Mouse (Mus musculus): ENCODE data around the gene Oard1. TPM values are rescaled to one million over a fixed set of nuclear protein-coding genes. Genes with fewer than 3 reads are reported as not detected.

Oard1 gene
- polyA plus RNA-seq, 1 experiment from 2014 or later: 38.3 TPM

DNA sequence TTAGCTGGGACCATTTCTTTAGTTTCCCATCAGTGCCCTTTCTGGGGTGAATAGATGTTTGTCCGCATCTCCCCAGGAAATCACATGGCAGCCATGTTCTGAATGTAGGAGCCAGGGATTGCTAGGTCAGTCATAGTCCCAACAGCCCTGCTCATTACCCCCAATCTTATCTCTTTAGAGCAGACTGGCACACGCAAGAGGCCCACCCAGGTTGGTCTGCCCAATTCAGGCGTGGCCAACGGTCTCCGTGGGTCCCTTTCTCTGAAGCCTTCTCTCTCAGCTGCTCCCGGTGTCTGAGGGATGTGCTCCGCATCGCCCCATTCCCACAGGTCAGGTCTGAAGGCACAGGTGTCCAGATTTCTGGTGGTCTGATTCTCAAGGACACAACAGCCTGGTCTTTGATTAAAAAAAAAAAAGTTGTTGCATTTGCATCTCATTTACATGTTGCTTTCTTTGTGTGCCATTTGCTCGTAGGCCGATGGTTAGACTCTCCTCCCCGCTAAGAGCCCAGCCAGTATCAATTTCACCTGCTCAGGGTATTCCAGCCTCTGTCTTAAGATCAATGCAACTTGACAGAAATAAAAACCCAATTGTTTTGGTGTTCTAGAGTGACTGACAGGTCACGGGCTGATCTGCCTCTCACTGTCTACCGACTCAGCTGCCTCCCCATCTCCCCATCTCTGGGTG, 41.0 kb downstream of the Oard1 start:
- Histone ChIP-seq H3K4me3 (no peak overlapping the region), H3K9ac (no peak overlapping the region), H3K27ac (no peak overlapping the region), H3K27me3 (replicated peaks) (no peaks in the 10 kb centered on the region), H3K36me3 (replicated peaks) (no peaks in the 10 kb centered on the region), H3K4me1 (peaks cover 4% of the 10 kb centered on the region; the same call in 1 of the 2 replicates), H3K9me3 (no peaks in the 10 kb centered on the region), H3K4me2 (no peak overlapping the region)
- no peak for ATAC-seq (replicated peaks)
- 68% methylated on average over 13 of the region's 13 CpGs for WGBS

DNA sequence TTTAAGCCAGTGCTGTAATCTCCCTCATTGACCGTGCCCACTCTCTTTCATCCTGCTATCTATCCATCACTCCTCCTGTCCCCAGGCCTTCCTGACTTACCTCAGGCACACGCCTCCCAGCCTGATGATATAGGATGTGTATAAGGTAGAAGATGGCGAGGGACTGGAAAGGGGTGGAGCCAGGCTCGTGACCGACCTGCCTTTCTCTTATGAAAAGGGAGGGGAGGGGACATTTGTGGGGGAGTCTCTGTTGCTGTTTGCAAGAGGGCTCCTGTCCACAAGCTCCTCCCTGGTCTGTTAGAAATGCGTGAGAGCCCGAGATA, 41.5 kb downstream of the Oard1 start, which contains the start of gene Tspo2:
Gene Tspo2, minus strand, starts transcription at position 170 of the 323 bp plus-strand sequence.
- WGBS: 73% methylated on average over 7 of the region's 7 CpGs
- Histone ChIP-seq H3K4me1 (peaks cover 4% of the 10 kb centered on the region; the same call in 1 of the 2 replicates), H3K36me3 (replicated peaks) (no peaks in the 10 kb centered on the region), H3K4me2 (no peak within 1 kb of the TSS), H3K9ac (no peak within 1 kb of the TSS), H3K4me3 (no peak within 1 kb of the TSS), H3K27ac (no peak within 1 kb of the TSS), H3K27me3 (replicated peaks) (no peaks in the 10 kb centered on the region), H3K9me3 (no peaks in the 10 kb centered on the region)
- peak; percentile 33; the same call in 1 of the 2 replicates for ATAC-seq (replicated peaks)

DNA sequence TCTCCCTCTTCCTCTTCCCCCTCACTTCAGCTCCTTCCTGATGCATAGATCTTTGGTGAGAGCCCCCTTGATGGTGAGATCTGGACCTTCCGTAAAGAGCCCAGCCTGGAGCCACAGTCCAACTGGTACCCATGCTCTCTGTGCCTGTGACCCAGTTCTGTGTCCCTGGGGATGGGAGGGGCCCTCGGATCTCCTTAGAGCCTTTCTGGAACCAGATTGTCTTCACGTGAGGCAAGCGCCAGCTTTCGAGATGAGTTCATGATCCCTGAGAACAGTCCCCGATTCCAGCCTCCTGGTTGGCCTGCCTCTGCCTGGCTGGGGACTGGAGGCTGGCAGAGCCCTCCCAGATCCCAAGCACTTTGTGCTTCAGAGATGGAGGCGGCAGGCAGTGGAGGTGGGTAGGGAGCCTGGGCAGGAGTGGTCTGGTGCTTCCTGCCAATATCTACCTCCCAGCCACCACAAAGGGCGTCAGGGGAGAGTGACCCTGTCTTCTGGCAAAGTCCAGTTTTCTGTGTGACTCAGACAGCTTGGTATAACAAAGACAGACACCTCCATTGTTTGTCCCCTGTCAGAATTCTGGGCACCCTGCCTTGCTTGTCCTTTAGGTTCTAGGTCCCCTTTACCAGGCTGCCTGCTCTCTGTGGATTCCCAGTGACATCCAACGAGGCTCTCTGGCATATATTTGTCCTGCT, 42.1 kb downstream of the Oard1 start:
- 0 out of 2 replicates have a peak, but pooled peaks have one; percentile 27 for ATAC-seq (replicated peaks)
- Histone ChIP-seq H3K4me2 (no peak overlapping the region), H3K4me1 (peaks cover 4% of the 10 kb centered on the region; the same call in 1 of the 2 replicates), H3K36me3 (replicated peaks) (no peaks in the 10 kb centered on the region), H3K27me3 (replicated peaks) (no peaks in the 10 kb centered on the region), H3K9me3 (no peaks in the 10 kb centered on the region), H3K9ac (no peak overlapping the region), H3K27ac (no peak overlapping the region), H3K4me3 (no peak overlapping the region)
- WGBS: 70% methylated on average over 9 of the region's 9 CpGs

DNA sequence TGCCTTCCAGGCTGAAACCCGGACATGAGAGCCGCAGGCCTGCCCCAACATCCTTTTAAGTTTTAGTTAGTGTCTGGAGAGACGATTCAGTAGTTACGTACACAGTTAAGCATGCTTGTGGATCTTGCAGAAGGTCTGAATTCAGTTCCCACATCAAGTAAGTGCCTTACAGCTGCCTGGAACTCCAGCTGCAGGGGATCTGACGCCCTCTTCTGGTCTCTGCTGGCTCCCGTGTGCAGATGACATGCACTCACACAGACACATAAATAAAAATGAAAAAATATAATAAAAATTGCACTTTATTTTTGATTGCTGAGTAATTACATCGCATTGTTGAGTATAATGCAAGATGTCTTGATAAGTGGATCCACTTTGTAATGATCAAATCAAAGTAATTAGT, 43.7 kb downstream of the Oard1 start:
- WGBS: 76% methylated on average over 7 of the region's 7 CpGs
- no peak for ATAC-seq (replicated peaks)
- H3K9ac ChIP-seq: no peak overlapping the region
- H3K36me3 ChIP-seq (replicated peaks): no peaks in the 10 kb centered on the region
- H3K27ac ChIP-seq: no peak overlapping the region
- H3K4me1 ChIP-seq: peaks cover 4% of the 10 kb centered on the region; the same call in 1 of the 2 replicates
- no peaks in the 10 kb centered on the region for H3K27me3 ChIP-seq (replicated peaks)
- no peaks in the 10 kb centered on the region for H3K9me3 ChIP-seq
- H3K4me3 ChIP-seq: no peak overlapping the region
- no peak overlapping the region for H3K4me2 ChIP-seq

DNA sequence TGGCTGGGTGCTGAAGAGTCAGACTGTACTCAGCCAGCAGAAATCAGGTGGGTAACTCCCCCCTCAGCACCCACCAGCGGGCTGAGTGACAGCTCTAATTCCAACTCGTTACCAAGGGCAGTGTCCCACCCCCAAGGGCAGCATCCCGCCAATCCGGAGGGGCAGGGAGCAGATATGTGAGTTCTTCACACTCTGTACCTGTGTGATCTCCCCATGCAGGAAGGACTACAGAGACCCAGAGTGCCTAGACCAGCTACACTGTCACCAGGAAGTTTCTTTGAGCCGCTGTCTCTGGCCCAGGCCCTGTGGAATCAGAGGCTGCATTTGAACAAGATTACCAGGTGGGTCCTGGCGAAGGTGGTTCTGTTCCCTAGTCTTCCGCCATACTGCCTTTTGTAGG, 44.4 kb downstream of the Oard1 start:
- Histone ChIP-seq H3K4me3 (no peak overlapping the region), H3K4me2 (no peak overlapping the region), H3K27ac (no peak overlapping the region), H3K9ac (no peak overlapping the region), H3K9me3 (no peaks in the 10 kb centered on the region), H3K27me3 (replicated peaks) (no peaks in the 10 kb centered on the region), H3K4me1 (peaks cover 4% of the 10 kb centered on the region; the same call in 1 of the 2 replicates), H3K36me3 (replicated peaks) (no peaks in the 10 kb centered on the region)
- no peak for ATAC-seq (replicated peaks)
- WGBS: 59% methylated on average over 7 of the region's 7 CpGs

DNA sequence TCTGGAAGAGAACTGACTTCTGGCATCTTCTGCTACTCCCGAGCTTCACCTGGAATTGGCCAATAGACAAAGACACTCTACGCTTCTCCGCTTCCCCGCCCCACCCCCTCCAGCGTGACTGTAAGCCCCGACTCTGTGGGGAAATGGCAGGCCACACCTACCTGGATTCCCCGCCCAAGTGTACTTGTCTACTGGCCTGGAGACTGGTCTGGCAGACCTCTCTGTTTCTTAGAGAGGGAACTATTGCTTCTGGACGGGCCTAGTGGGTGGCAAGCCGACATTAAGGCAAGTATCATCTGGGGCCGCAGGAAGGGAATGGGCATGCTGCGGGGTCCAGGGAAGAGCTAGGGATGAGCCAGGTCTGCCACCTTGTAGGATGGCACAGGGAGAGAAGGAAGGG, 44.9 kb downstream of the Oard1 start, which contains the start of gene Unc5cl:
Gene Unc5cl, plus strand, starts transcription at position 214 of the 400 bp plus-strand sequence.
- WGBS: 60% methylated on average over 11 of the region's 11 CpGs
- ATAC-seq (replicated peaks): no peak

DNA sequence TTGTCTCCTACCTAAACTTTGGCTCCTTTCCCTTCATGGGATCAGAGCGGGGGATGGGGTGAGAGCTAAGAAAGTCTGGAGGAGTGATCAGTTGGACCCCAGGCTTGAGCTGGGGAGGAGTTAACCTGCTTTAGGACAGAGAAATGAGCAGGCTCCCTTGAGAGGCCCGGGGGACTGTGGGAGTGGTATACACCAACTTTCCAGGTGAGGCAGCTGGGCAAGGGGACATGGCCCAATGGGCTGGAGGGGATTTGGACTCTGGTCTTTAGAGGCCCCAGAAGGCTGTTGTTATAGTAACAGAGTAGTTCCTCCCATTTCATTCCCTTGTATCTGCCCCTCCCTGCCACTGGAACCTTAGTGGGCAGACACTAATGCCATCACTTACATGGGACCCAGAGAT, 46.1 kb downstream of the Oard1 start:
- H3K27ac ChIP-seq: no peak overlapping the region
- H3K36me3 ChIP-seq (replicated peaks): no peaks in the 10 kb centered on the region
- no peak overlapping the region for H3K4me2 ChIP-seq
- peaks cover 4% of the 10 kb centered on the region; the same call in 1 of the 2 replicates for H3K4me1 ChIP-seq
- H3K9me3 ChIP-seq: no peaks in the 10 kb centered on the region
- 100% methylated on average over 2 of the region's 2 CpGs for WGBS
- ATAC-seq (replicated peaks): no peak
- no peak overlapping the region for H3K4me3 ChIP-seq
- H3K27me3 ChIP-seq (replicated peaks): no peaks in the 10 kb centered on the region
- H3K9ac ChIP-seq: no peak overlapping the region

More for the DNA sequence above, 44.9 kb downstream of the Oard1 start, which contains the start of gene Unc5cl:
- Histone ChIP-seq H3K4me1 (peaks cover 4% of the 10 kb centered on the region; the same call in 1 of the 2 replicates), H3K4me2 (no peak within 1 kb of the TSS), H3K27ac (no peak within 1 kb of the TSS), H3K4me3 (no peak within 1 kb of the TSS), H3K9ac (no peak within 1 kb of the TSS), H3K9me3 (no peaks in the 10 kb centered on the region), H3K36me3 (replicated peaks) (no peaks in the 10 kb centered on the region), H3K27me3 (replicated peaks) (no peaks in the 10 kb centered on the region)

DNA sequence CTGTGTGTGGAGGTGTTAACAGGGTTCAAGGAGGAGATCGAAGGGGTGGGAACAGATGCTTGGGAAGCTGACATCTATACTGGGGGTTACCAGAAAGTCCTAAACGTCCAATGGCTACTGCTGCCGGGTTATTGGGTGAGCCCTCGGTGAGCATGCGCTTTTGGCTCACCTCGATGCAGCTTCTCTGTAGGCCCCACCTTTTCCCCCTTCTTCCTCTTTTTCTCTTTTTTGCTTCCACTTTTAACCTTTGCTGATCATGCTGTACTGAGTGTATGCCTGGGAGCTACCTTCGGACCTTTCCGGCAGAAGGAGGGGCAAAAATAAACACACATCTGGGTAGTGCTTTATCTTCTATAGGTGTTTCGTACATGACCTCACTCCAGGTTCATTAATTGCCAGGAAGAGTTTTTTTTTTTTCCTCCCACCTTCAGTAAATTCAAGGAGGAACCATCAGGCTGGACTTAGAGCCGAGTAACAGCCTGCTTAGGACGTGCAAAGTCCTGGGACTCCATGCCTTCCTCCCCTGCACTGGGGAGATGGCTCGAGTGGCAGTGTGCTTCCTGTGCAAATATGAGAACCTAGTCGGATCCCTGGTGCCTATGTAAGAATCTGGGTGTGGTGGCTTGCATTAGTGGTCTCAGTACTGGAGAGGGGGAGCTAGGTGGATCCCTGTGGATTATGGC, 48.3 kb downstream of the Oard1 start:
- ATAC-seq (replicated peaks): no peak

DNA sequence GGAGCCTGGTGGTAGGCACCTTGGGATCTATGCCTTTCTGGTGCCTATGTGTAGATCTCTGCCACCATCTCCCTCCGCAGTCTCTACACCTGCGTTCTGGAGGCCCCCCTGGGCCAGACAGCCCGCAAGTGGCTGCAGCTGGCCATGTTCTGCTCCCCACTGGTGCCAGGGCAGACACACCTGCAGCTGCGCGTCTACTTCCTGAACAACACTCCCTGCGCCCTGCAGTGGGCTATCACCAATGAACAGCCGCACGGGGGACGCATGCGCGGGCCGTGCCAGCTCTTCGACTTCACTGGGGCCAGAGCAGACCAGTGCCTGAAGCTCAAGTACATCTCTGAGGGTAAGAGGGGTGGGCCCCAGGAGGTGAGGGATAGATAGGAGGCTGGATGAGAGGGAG, 52.3 kb downstream of the Oard1 start:
- no peaks in the 10 kb centered on the region for H3K36me3 ChIP-seq (replicated peaks)
- no peak overlapping the region for H3K4me3 ChIP-seq
- H3K9ac ChIP-seq: no peak overlapping the region
- WGBS: 95% methylated on average over 13 of the region's 13 CpGs
- H3K27ac ChIP-seq: no peak overlapping the region
- no peak for ATAC-seq (replicated peaks)
- H3K9me3 ChIP-seq: no peaks in the 10 kb centered on the region
- H3K27me3 ChIP-seq (replicated peaks): no peaks in the 10 kb centered on the region
- no peak overlapping the region for H3K4me2 ChIP-seq
- no peaks in the 10 kb centered on the region for H3K4me1 ChIP-seq

More for the DNA sequence above, 48.3 kb downstream of the Oard1 start:
- Histone ChIP-seq H3K4me3 (no peak overlapping the region), H3K27me3 (replicated peaks) (no peaks in the 10 kb centered on the region), H3K9me3 (no peaks in the 10 kb centered on the region), H3K4me2 (no peak overlapping the region), H3K9ac (no peak overlapping the region), H3K27ac (no peak overlapping the region), H3K4me1 (no peaks in the 10 kb centered on the region), H3K36me3 (replicated peaks) (no peaks in the 10 kb centered on the region)
- WGBS: 89% methylated on average over 13 of the region's 13 CpGs

DNA sequence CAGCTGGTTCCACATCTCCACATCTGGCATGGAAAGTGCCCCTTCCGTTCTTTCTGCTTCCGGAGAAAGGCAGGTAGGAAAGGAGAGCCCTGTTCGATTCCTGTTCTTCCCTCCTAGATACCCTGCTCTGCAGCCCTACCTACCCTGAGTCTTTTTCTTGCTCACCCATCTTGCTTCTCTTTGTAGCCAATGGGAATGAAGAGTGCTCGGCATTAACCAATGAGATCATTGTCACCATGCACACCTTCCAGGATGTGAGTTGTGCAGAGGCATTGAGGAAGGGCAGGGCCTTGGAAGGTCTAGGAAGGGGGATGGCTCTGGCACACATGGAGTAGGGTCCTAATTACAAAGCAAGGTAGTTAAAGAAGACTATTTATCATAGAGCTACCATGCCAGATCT, 53.6 kb downstream of the Oard1 start:
- Histone ChIP-seq H3K9me3 (no peaks in the 10 kb centered on the region), H3K27me3 (replicated peaks) (no peaks in the 10 kb centered on the region), H3K4me1 (peaks cover 10% of the 10 kb centered on the region), H3K9ac (no peak overlapping the region), H3K4me2 (no peak overlapping the region), H3K36me3 (replicated peaks) (no peaks in the 10 kb centered on the region), H3K27ac (no peak overlapping the region), H3K4me3 (no peak overlapping the region)
- ATAC-seq (replicated peaks): no peak
- 92% methylated on average over 4 of the region's 4 CpGs for WGBS

Measured in midbrain, embryonic 15.5 days (tissue).